Mouse (Mus musculus) hindbrain, postnatal 0 days (tissue): ENCODE measurements at regions not wholly inside any gene's neighbourhood (a gene's known extent, or its start where the extent isn't known, plus 50 kb on each side); places are given as distances from the start of the nearest gene placed in this dataset.
A peak's percentile ranks its signal among the peaks of the same experiment; 100 is the strongest.

Experiments used
- ATAC-seq: fragments of 200-750 bp; cut with Nextera tagmentation; 2 replicates; pipeline ENCODE4 v1.8.0; 2017; ENCODE audit warnings: mild to moderate bottlenecking, moderate TSS enrichment, moderate library complexity
- DNase-seq: peaks from one replicate; pipeline ENCODE4 v3.0.0-alpha.2; 2015; ENCODE audit warnings: low spot score
- H3K27ac ChIP-seq: fragments of 300-500 bp; sonication (generic); 2 replicates; pipeline ENCODE4 v1.5.1; 2014; ENCODE audit warnings: mild to moderate bottlenecking
- H3K27me3 ChIP-seq: fragments of 300-500 bp; sonication (generic); 2 replicates; pipeline ENCODE4 v1.6.1; 2014; ENCODE audit warnings: low read length, mixed read lengths; ENCODE audit not compliant: insufficient read depth
- H3K36me3 ChIP-seq: fragments of 300-500 bp; sonication (generic); 2 replicates; pipeline ENCODE4 v1.6.1; 2014; ENCODE audit warnings: low read length, mixed read lengths; ENCODE audit not compliant: insufficient read depth
- H3K4me1 ChIP-seq: fragments of 300-500 bp; sonication (generic); 2 replicates; pipeline ENCODE4 v1.6.1; 2014; ENCODE audit warnings: antibody characterized with exemption, low read length, mixed read lengths; ENCODE audit not compliant: insufficient read depth
- H3K4me2 ChIP-seq: fragments of 300-500 bp; sonication (generic); 2 replicates; pipeline ENCODE4 v1.6.1; 2014; ENCODE audit warnings: low read depth, mild to moderate bottlenecking, low read length, moderate library complexity, mixed read lengths
- H3K4me3 ChIP-seq: fragments of 300-500 bp; sonication (generic); 2 replicates; pipeline ENCODE4 v1.5.1; 2014; ENCODE audit warnings: low read length
- H3K9ac ChIP-seq: fragments of 300-500 bp; sonication (generic); replicated peaks from 2 replicates; pipeline ENCODE4 v1.6.1; 2014; ENCODE audit warnings: mild to moderate bottlenecking, low read length, moderate library complexity, mixed read lengths
- H3K9me3 ChIP-seq: fragments of 300-500 bp; sonication (generic); 2 replicates; pipeline ENCODE4 v1.6.1; 2016; ENCODE audit warnings: low read length, mixed read lengths
- CTCF ChIP-seq: IDR thresholded peaks from 2 replicates; pipeline ENCODE4 v1.5.1; 2016; ENCODE audit warnings: antibody characterized with exemption, control low read depth, low read depth
- WGBS: fragments of 180-500 bp; shearing (Covaris S2); extraction: QIAGEN DNeasy Blood & Tissue Kit; methylation state at CpG from one replicate; pipeline ENCODE4 v1.1.7; 2014; 5-methylcytosine and 5-hydroxymethylcytosine counted together

DNA sequence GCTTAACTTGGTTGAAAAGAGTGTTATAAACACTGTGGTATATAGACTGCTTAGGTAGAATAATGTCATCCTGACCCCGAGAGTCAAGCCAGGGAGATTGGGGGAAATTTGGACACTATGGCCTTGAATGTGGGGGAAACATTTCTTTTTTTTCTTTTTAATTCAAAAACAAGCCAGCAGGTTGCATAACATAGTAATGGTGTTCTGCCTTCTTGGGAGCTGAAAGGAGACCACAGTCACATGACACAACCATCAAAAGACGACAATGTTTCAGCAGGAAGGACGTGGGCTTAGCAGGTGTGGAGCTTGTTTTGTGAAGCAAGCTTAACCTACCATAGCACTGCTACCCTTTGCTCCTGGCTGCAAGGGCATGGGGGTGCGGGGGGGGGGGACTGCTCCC is 306.3 kb upstream of the Klf3 start:
- no peaks in the 10 kb centered on the region for H3K9me3 ChIP-seq
- H3K27ac ChIP-seq: no peak overlapping the region
- no peak overlapping the region for H3K4me2 ChIP-seq
- no peak for DNase-seq
- WGBS: 89% methylated on average over 4 of the region's 4 CpGs
- TF ChIP-seq CTCF: no peak
- no peak overlapping the region for H3K9ac ChIP-seq
- no peaks in the 10 kb centered on the region for H3K4me1 ChIP-seq
- H3K36me3 ChIP-seq: no peaks in the 10 kb centered on the region
- ATAC-seq: no peak
- no peak overlapping the region for H3K4me3 ChIP-seq
- H3K27me3 ChIP-seq: no peaks in the 10 kb centered on the region

DNA sequence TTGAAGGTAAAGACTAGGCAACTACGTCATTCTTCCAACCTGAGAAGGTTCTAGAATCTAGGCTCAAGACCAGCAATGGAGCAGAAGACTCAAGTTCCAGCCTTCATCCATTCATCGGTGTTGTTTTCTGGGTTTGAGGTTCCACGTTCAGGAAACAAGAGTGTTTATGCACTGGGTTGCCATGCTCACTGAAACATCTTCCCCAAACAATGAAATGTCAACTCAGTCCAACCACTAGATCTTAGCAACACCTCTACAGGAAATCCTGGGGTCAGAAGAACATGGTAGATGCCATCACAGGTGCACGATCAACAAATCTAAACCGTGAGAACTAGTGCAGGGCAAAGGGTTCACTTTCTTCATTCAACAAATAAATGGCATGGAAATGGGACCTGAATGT is 304.8 kb upstream of the Klf3 start:
- H3K36me3 ChIP-seq: no peaks in the 10 kb centered on the region
- ATAC-seq (no peak), DNase-seq (no peak)
- no peaks in the 10 kb centered on the region for H3K9me3 ChIP-seq
- no peak overlapping the region for H3K4me2 ChIP-seq
- H3K4me1 ChIP-seq: no peaks in the 10 kb centered on the region
- H3K27ac ChIP-seq: no peak overlapping the region
- no peak overlapping the region for H3K9ac ChIP-seq
- H3K27me3 ChIP-seq: no peaks in the 10 kb centered on the region
- WGBS: 89% methylated on average over 5 of the region's 5 CpGs
- no peak for TF ChIP-seq CTCF
- no peak overlapping the region for H3K4me3 ChIP-seq

DNA sequence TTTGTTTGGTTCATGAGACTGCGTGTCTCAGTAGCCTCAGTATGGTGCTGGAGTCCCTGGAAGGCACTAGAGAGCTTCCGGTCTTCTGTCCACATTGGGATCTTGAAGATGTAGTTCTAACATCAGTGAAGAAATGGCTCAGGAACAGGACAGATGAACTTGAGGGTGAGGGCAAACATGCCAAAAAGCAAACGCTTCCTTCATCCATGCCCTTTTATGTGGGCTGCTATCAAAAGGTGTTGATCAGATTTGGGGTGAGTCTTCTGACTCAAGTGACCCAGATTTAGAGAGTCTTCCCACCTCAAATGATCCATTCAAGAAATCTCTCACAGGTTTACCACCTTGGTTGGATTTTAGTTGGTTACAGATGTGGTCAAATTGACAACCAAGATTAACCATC is 304.1 kb upstream of the Klf3 start:
- Histone ChIP-seq H3K4me3 (no peak overlapping the region), H3K27me3 (no peaks in the 10 kb centered on the region), H3K9ac (no peak overlapping the region), H3K9me3 (no peaks in the 10 kb centered on the region), H3K36me3 (no peaks in the 10 kb centered on the region), H3K4me1 (no peaks in the 10 kb centered on the region; the same call in 1 of the 2 replicates), H3K27ac (no peak overlapping the region), H3K4me2 (no peak overlapping the region)
- DNase-seq: no peak
- 100% methylated on average over 3 of the region's 3 CpGs for WGBS
- TF ChIP-seq CTCF: no peak
- no peak for ATAC-seq

DNA sequence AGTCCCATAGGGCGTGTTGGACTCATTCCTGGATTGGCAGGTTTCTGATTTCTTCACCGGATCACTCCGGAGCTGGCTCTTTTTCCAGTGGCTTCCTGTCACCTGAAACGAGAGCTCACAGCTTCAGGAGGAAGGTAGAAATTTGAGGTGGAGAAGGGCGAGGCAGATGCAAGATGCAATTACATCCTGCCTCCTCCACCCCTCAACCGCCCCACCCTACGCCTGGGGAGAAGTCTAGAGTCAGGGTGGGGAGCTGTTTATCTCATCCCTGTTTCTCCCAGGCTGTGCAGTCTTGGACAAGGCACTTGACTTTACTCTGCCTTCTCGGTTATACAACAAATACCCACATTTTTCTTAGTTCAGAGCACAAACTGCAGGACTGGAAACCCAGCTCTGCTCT is 302.8 kb upstream of the Klf3 start:
- H3K36me3 ChIP-seq: no peaks in the 10 kb centered on the region
- H3K27me3 ChIP-seq: no peaks in the 10 kb centered on the region
- WGBS: 91% methylated on average over 8 of the region's 8 CpGs
- H3K9me3 ChIP-seq: no peaks in the 10 kb centered on the region
- H3K4me3 ChIP-seq: no peak overlapping the region
- no peak overlapping the region for H3K27ac ChIP-seq
- no peak overlapping the region for H3K4me2 ChIP-seq
- ATAC-seq (no peak), DNase-seq (no peak)
- H3K4me1 ChIP-seq: peaks cover 4% of the 10 kb centered on the region
- TF ChIP-seq CTCF: no peak
- H3K9ac ChIP-seq: no peak overlapping the region

DNA sequence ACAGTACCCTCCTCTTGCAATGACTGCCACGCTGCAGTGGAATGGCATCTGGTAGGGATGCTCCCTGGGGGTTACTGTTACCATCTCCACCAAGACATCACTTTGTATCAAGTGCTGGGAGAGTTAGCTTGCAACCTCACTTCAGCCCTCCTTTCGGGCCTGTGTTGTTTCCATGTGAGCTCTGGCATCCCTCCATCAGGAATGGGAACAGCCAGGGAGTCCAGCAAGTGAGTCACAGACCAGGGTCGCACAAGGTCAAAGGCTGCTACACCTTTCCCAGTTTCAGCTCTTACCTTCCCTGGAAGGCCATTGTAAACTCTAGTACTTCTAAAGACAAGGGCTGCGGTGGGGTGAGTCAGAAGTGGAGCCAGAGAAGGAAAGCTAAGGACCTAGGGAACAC is 302.3 kb upstream of the Klf3 start:
- no peaks in the 10 kb centered on the region for H3K36me3 ChIP-seq
- peaks cover 4% of the 10 kb centered on the region for H3K4me1 ChIP-seq
- H3K27ac ChIP-seq: no peak overlapping the region
- no peaks in the 10 kb centered on the region for H3K27me3 ChIP-seq
- DNase-seq: no peak
- no peak overlapping the region for H3K4me2 ChIP-seq
- no peak overlapping the region for H3K9ac ChIP-seq
- no peaks in the 10 kb centered on the region for H3K9me3 ChIP-seq
- H3K4me3 ChIP-seq: no peak overlapping the region
- 86% methylated on average over 4 of the region's 4 CpGs for WGBS
- no peak for ATAC-seq
- no peak for TF ChIP-seq CTCF

DNA sequence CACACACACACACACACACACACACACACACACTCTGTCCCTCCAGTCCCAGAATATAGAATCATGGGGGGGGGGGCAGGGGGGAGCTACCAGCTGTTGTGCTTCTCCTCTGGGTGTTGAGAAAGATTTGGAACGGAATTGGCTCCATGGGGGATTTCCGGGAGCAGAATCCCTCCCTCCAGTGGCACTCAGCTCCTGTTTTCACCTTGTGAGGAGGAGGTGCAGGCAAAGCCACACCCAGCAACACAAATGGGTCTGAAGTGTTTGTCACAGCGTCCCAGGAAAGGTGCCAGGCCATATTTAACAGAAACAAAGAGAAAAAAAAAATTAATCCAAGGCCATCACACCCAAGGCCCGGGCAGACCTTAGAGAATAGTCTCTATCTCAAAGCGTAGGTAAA is 301.4 kb upstream of the Klf3 start:
- no peak overlapping the region for H3K4me2 ChIP-seq
- 69% methylated on average over 5 of the region's 5 CpGs for WGBS
- H3K27ac ChIP-seq: no peak overlapping the region
- DNase-seq (no peak), ATAC-seq (no peak)
- no peak for TF ChIP-seq CTCF
- H3K36me3 ChIP-seq: no peaks in the 10 kb centered on the region
- no peaks in the 10 kb centered on the region for H3K9me3 ChIP-seq
- no peak overlapping the region for H3K9ac ChIP-seq
- H3K4me1 ChIP-seq: peaks cover 9% of the 10 kb centered on the region
- no peaks in the 10 kb centered on the region for H3K27me3 ChIP-seq
- no peak overlapping the region for H3K4me3 ChIP-seq

DNA sequence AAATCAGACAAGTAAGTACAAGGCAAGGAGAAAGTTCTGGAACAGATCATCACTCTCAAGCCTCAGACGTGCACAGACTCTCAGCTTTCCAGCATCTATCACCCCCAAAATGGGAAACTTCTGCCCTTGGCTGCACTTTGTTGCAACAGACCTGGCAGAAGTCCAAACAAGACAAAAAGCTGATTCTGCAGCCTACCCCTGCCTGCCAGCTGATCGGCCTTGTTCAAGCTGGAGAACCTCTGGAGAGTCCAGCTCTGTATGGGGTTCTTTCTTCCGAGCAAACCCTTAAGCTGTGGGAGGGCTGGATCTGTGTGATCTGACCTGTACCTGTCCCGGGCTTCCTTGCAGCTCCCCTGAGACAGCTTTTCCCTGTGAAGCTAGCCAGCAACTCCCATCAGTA is 299.7 kb upstream of the Klf3 start:
- DNase-seq (peak; percentile 74), ATAC-seq (no peak)
- Histone ChIP-seq H3K4me1 (peaks cover 9% of the 10 kb centered on the region), H3K27me3 (no peaks in the 10 kb centered on the region), H3K4me2 (no peak overlapping the region), H3K9me3 (no peaks in the 10 kb centered on the region), H3K9ac (no peak overlapping the region), H3K27ac (no peak overlapping the region), H3K36me3 (no peaks in the 10 kb centered on the region), H3K4me3 (no peak overlapping the region)
- TF ChIP-seq CTCF: no peak
- 17% methylated on average over 4 of the region's 4 CpGs for WGBS
